In genomic region chr7:98157636-98158332, GRCm38 (mm10) we compare ENCODE assay signal across 13 mouse cellular contexts. TPM values are rescaled to one million over a fixed set of nuclear protein-coding genes. Genes with fewer than 3 reads are reported as not detected.
A peak's percentile ranks its signal among the peaks of the same experiment; 100 is the strongest.
DNase-seq lines count a peak whose midpoint lies in the region; ATAC-seq and TF ChIP-seq lines count a peak whose summit lies in the region.
"Had no signal": no experiment of that assay in that cellular context is flagged by ENCODE, and none has a peak within 500 bp of the region (broad histone marks: within the 10 kb centered on the region; RNA-seq: fewer than 3 reads in every experiment).

No protein-coding gene starts in this region.

- no peak for TF ChIP-seq CTCF in hindbrain, postnatal 0 days (IDR thresholded peaks at IDR 0.05; ENCODE audit: low read depth)
- no peak for TF ChIP-seq CTCF in stomach, postnatal 0 days (IDR thresholded peaks at IDR 0.05; ENCODE audit: low read depth)

- H3K4me1 ChIP-seq in hindbrain, embryonic 13.5 days (replicated peaks): peaks cover 55% of the 10 kb centered on the region
- H3K4me1 ChIP-seq in hindbrain, postnatal 0 days (ENCODE audit: insufficient read depth, low read length): peaks cover 13% of the 10 kb centered on the region
- H3K4me1 ChIP-seq in midbrain, embryonic 16.5 days (ENCODE audit: control insufficient read depth, insufficient read depth, low read length): peaks cover 9% of the 10 kb centered on the region; the same call in 1 of the 2 replicates
- H3K4me1 ChIP-seq in midbrain, embryonic 13.5 days (replicated peaks): peaks cover 19% of the 10 kb centered on the region
- H3K4me1 ChIP-seq in intestine, embryonic 16.5 days (ENCODE audit: control insufficient read depth, insufficient read depth, low read length): peaks cover 59% of the 10 kb centered on the region
- H3K4me1 ChIP-seq in stomach, postnatal 0 days (replicated peaks; ENCODE audit: control insufficient read depth, insufficient read depth): peaks cover 12% of the 10 kb centered on the region
- 0 out of 2 replicates have a peak, but pooled peaks cover 2% of the 10 kb centered on the region for H3K4me1 ChIP-seq in forebrain, embryonic 14.5 days (ENCODE audit: control insufficient read depth, insufficient read depth, low read length)

- no peak overlapping the region for H3K9ac ChIP-seq in hindbrain, embryonic 13.5 days
- no peak overlapping the region for H3K9ac ChIP-seq in hindbrain, postnatal 0 days (replicated peaks; ENCODE audit: low read length)
- H3K9ac ChIP-seq in midbrain, embryonic 16.5 days (ENCODE audit: low read depth, low read length): no peak overlapping the region
- H3K9ac ChIP-seq in midbrain, embryonic 13.5 days (replicated peaks): no peak overlapping the region
- H3K9ac ChIP-seq in intestine, embryonic 16.5 days (ENCODE audit: low read depth, low read length): no peak overlapping the region
- H3K9ac ChIP-seq in stomach, postnatal 0 days (ENCODE audit: low read length): no peak overlapping the region
- no peak overlapping the region for H3K9ac ChIP-seq in forebrain, embryonic 14.5 days (ENCODE audit: low read length)
- H3K9ac ChIP-seq: forebrain, embryonic 12.5 days had no signal

- peaks cover 6% of the 10 kb centered on the region; the same call in 1 of the 2 replicates for H3K36me3 ChIP-seq in hindbrain, embryonic 13.5 days
- H3K36me3 ChIP-seq in hindbrain, postnatal 0 days (ENCODE audit: insufficient read depth, low read length): no peaks in the 10 kb centered on the region
- no peaks in the 10 kb centered on the region; the same call in 1 of the 2 replicates for H3K36me3 ChIP-seq in midbrain, embryonic 16.5 days (ENCODE audit: control insufficient read depth, insufficient read depth, low read length)
- H3K36me3 ChIP-seq in midbrain, embryonic 13.5 days: peaks cover 7% of the 10 kb centered on the region; the same call in 1 of the 2 replicates
- no peaks in the 10 kb centered on the region for H3K36me3 ChIP-seq in intestine, embryonic 16.5 days (ENCODE audit: control insufficient read depth, insufficient read depth, low read length)
- H3K36me3 ChIP-seq in stomach, postnatal 0 days (ENCODE audit: control insufficient read depth, insufficient read depth, low read length): no peaks in the 10 kb centered on the region
- H3K36me3 ChIP-seq in forebrain, embryonic 14.5 days (ENCODE audit: control insufficient read depth, insufficient read depth, low read length): no peaks in the 10 kb centered on the region
- H3K36me3 ChIP-seq: forebrain, embryonic 12.5 days had no signal

- ATAC-seq in hindbrain, embryonic 13.5 days (ENCODE audit: low FRiP score): no peak
- no peak for ATAC-seq in hindbrain, postnatal 0 days
- no peak for ATAC-seq in midbrain, embryonic 16.5 days
- ATAC-seq in midbrain, embryonic 13.5 days: no peak
- ATAC-seq in intestine, embryonic 16.5 days: no peak
- no peak for ATAC-seq in stomach, postnatal 0 days (ENCODE audit: low FRiP score, low TSS enrichment)
- ATAC-seq in forebrain, embryonic 14.5 days: no peak

- no peak overlapping the region for H3K4me3 ChIP-seq in hindbrain, embryonic 13.5 days
- H3K4me3 ChIP-seq in hindbrain, postnatal 0 days (ENCODE audit: low read length): no peak overlapping the region
- no peak overlapping the region for H3K4me3 ChIP-seq in midbrain, embryonic 16.5 days (ENCODE audit: low read depth, low read length)
- H3K4me3 ChIP-seq in midbrain, embryonic 13.5 days (replicated peaks): no peak overlapping the region
- H3K4me3 ChIP-seq in intestine, embryonic 16.5 days (ENCODE audit: low read length): no peak overlapping the region
- H3K4me3 ChIP-seq in stomach, postnatal 0 days (ENCODE audit: low read depth, low read length): no peak overlapping the region
- no peak overlapping the region for H3K4me3 ChIP-seq in forebrain, embryonic 14.5 days (ENCODE audit: low read depth, low read length)
- H3K4me3 ChIP-seq: forebrain, embryonic 12.5 days had no signal

- TF ChIP-seq EP300 in stomach, postnatal 0 days (optimal IDR thresholded peaks at IDR 0.05): no peak

- H3K4me2 ChIP-seq in hindbrain, embryonic 13.5 days: no peak overlapping the region
- no peak overlapping the region for H3K4me2 ChIP-seq in hindbrain, postnatal 0 days (ENCODE audit: low read depth, low read length)
- no peak overlapping the region for H3K4me2 ChIP-seq in midbrain, embryonic 16.5 days (ENCODE audit: low read length)
- H3K4me2 ChIP-seq in midbrain, embryonic 13.5 days (replicated peaks): no peak overlapping the region
- no peak overlapping the region for H3K4me2 ChIP-seq in intestine, embryonic 16.5 days (ENCODE audit: low read depth, low read length)
- H3K4me2 ChIP-seq in stomach, postnatal 0 days (replicated peaks; ENCODE audit: low read depth): no peak overlapping the region; the same call in 1 of the 2 replicates
- H3K4me2 ChIP-seq in forebrain, embryonic 14.5 days (ENCODE audit: low read length): no peak overlapping the region
- H3K4me2 ChIP-seq: forebrain, embryonic 12.5 days had no signal

- no peaks in the 10 kb centered on the region for H3K9me3 ChIP-seq in hindbrain, embryonic 13.5 days
- H3K9me3 ChIP-seq in hindbrain, postnatal 0 days (ENCODE audit: low read length): no peaks in the 10 kb centered on the region
- H3K9me3 ChIP-seq in midbrain, embryonic 16.5 days (replicated peaks; ENCODE audit: control insufficient read depth, low read length, poor library complexity, severe bottlenecking): no peaks in the 10 kb centered on the region
- no peaks in the 10 kb centered on the region for H3K9me3 ChIP-seq in midbrain, embryonic 13.5 days
- H3K9me3 ChIP-seq in intestine, embryonic 16.5 days (ENCODE audit: control insufficient read depth, low read length): no peaks in the 10 kb centered on the region
- H3K9me3 ChIP-seq in stomach, postnatal 0 days (ENCODE audit: control insufficient read depth, low read length): no peaks in the 10 kb centered on the region
- no peaks in the 10 kb centered on the region for H3K9me3 ChIP-seq in forebrain, embryonic 14.5 days (replicated peaks; ENCODE audit: control insufficient read depth, low read length)
- H3K9me3 ChIP-seq: forebrain, embryonic 12.5 days had no signal

- no peak for DNase-seq in hindbrain, postnatal 0 days (ENCODE audit: low spot score)
- peak; percentile 32 for DNase-seq in stomach, postnatal 0 days (ENCODE audit: low spot score)
- DNase-seq in thymus, postnatal 4 days: no peak
- DNase-seq in forebrain, embryonic 14.5 days (ENCODE audit: low spot score): no peak
- DNase-seq: heart, postnatal 14 days; spleen, adult 18-20 months had no signal

- 0 out of 2 replicates have a peak, but pooled peaks cover 5% of the 10 kb centered on the region for H3K27me3 ChIP-seq in hindbrain, embryonic 13.5 days
- H3K27me3 ChIP-seq in hindbrain, postnatal 0 days (ENCODE audit: insufficient read depth, low read length): no peaks in the 10 kb centered on the region
- H3K27me3 ChIP-seq in midbrain, embryonic 16.5 days (ENCODE audit: control insufficient read depth, insufficient read depth, low read depth, low read length): no peaks in the 10 kb centered on the region
- H3K27me3 ChIP-seq in midbrain, embryonic 13.5 days: 0 out of 2 replicates have a peak, but pooled peaks cover 3% of the 10 kb centered on the region
- no peaks in the 10 kb centered on the region for H3K27me3 ChIP-seq in intestine, embryonic 16.5 days (replicated peaks; ENCODE audit: control insufficient read depth, insufficient read depth, low read length)
- no peaks in the 10 kb centered on the region for H3K27me3 ChIP-seq in stomach, postnatal 0 days (ENCODE audit: control insufficient read depth, insufficient read depth, low read length)
- H3K27me3 ChIP-seq in forebrain, embryonic 14.5 days (replicated peaks; ENCODE audit: control insufficient read depth, insufficient read depth, low read length): no peaks in the 10 kb centered on the region

- H3K27ac ChIP-seq in hindbrain, embryonic 13.5 days: peak overlapping the region; percentile 60
- no peak overlapping the region for H3K27ac ChIP-seq in hindbrain, postnatal 0 days
- H3K27ac ChIP-seq in midbrain, embryonic 16.5 days (ENCODE audit: low read length): peak overlapping the region; percentile 50; the same call in 1 of the 2 replicates
- H3K27ac ChIP-seq in midbrain, embryonic 13.5 days: no peak overlapping the region
- peak overlapping the region; percentile 21; the same call in 1 of the 2 replicates for H3K27ac ChIP-seq in intestine, embryonic 16.5 days (ENCODE audit: low read length)
- peak overlapping the region; percentile 82 for H3K27ac ChIP-seq in stomach, postnatal 0 days (replicated peaks)
- H3K27ac ChIP-seq in forebrain, embryonic 14.5 days (ENCODE audit: low read depth, low read length): no peak overlapping the region
- H3K27ac ChIP-seq: forebrain, embryonic 12.5 days had no signal

- 45% methylated on average over 5 of the region's 5 CpGs for WGBS in hindbrain, embryonic 13.5 days
- WGBS in hindbrain, postnatal 0 days: 38% methylated on average over 5 of the region's 5 CpGs
- 54% methylated on average over 5 of the region's 5 CpGs for WGBS in midbrain, embryonic 16.5 days
- WGBS in midbrain, embryonic 13.5 days: 57% methylated on average over 5 of the region's 5 CpGs
- WGBS in intestine, embryonic 16.5 days: 43% methylated on average over 5 of the region's 5 CpGs
- 48% methylated on average over 5 of the region's 5 CpGs for WGBS in stomach, postnatal 0 days
- WGBS in forebrain, embryonic 14.5 days: 56% methylated on average over 5 of the region's 5 CpGs

RNA-seq across cellular contexts. Expression of gene Omp, which starts 12.5 kb away (rescaled TPM):
- 0.30 and 0.49 TPM in 2 replicates for polyA plus RNA-seq in hindbrain, embryonic 13.5 days (2015; fragmentation: Nextera tagmentation; extraction: Ambion mirVana)
- 0.07 and 0.47 TPM in 2 replicates for total RNA-seq in hindbrain, postnatal 0 days (2014; rRNA removed)
- 0.48 and 0.49 TPM in 2 replicates for polyA plus RNA-seq in hindbrain, postnatal 0 days (2015; fragmentation: Nextera tagmentation; extraction: Ambion mirVana)
- polyA plus RNA-seq in midbrain, embryonic 16.5 days (2015; fragmentation: Nextera tagmentation; extraction: Ambion mirVana): 0.35 TPM in 2 replicates
- 0.21 and 0.28 TPM in 2 replicates for polyA plus RNA-seq in midbrain, embryonic 13.5 days (2015; fragmentation: Nextera tagmentation; extraction: Ambion mirVana)
- 0.37 TPM in 2 replicates for polyA plus RNA-seq in intestine, embryonic 16.5 days (2015; fragmentation: Nextera tagmentation; extraction: Ambion mirVana)
- polyA plus RNA-seq in stomach, postnatal 0 days (2015; fragmentation: Nextera tagmentation; extraction: Ambion mirVana): 0.57 and 0.65 TPM in 2 replicates
- polyA plus RNA-seq in forebrain, embryonic 14.5 days (2014; fragmentation: Nextera tagmentation; extraction: Ambion mirVana): 0.30 and 0.32 TPM in 2 replicates

RNA-seq across cellular contexts. Expression of gene Capn5, which starts 20.3 kb away (rescaled TPM):
- polyA plus RNA-seq in hindbrain, embryonic 13.5 days (2015; fragmentation: Nextera tagmentation; extraction: Ambion mirVana): 15.3 and 16.3 TPM in 2 replicates
- 48.5 and 59.0 TPM in 2 replicates for total RNA-seq in hindbrain, postnatal 0 days (2014; rRNA removed)
- polyA plus RNA-seq in hindbrain, postnatal 0 days (2015; fragmentation: Nextera tagmentation; extraction: Ambion mirVana): 20.2 and 23.0 TPM in 2 replicates
- 23.5 and 24.0 TPM in 2 replicates for polyA plus RNA-seq in midbrain, embryonic 16.5 days (2015; fragmentation: Nextera tagmentation; extraction: Ambion mirVana)
- polyA plus RNA-seq in midbrain, embryonic 13.5 days (2015; fragmentation: Nextera tagmentation; extraction: Ambion mirVana): 10.1 and 10.8 TPM in 2 replicates
- 10.2 and 10.9 TPM in 2 replicates for polyA plus RNA-seq in intestine, embryonic 16.5 days (2015; fragmentation: Nextera tagmentation; extraction: Ambion mirVana)
- 13.2 and 16.6 TPM in 2 replicates for polyA plus RNA-seq in stomach, postnatal 0 days (2015; fragmentation: Nextera tagmentation; extraction: Ambion mirVana)
- 6.1 and 8.2 TPM in 2 replicates for polyA plus RNA-seq in forebrain, embryonic 14.5 days (2014; fragmentation: Nextera tagmentation; extraction: Ambion mirVana)

RNA-seq across cellular contexts. Expression of gene Myo7a, which starts 38.5 kb away (rescaled TPM):
- 17.3 and 18.4 TPM in 2 replicates for polyA plus RNA-seq in hindbrain, embryonic 13.5 days (2015; fragmentation: Nextera tagmentation; extraction: Ambion mirVana)
- 42.1 and 50.8 TPM in 2 replicates for total RNA-seq in hindbrain, postnatal 0 days (2014; rRNA removed)
- 10.7 and 11.9 TPM in 2 replicates for polyA plus RNA-seq in hindbrain, postnatal 0 days (2015; fragmentation: Nextera tagmentation; extraction: Ambion mirVana)
- polyA plus RNA-seq in midbrain, embryonic 16.5 days (2015; fragmentation: Nextera tagmentation; extraction: Ambion mirVana): 22.5 and 22.8 TPM in 2 replicates
- 17.8 and 19.0 TPM in 2 replicates for polyA plus RNA-seq in midbrain, embryonic 13.5 days (2015; fragmentation: Nextera tagmentation; extraction: Ambion mirVana)
- polyA plus RNA-seq in intestine, embryonic 16.5 days (2015; fragmentation: Nextera tagmentation; extraction: Ambion mirVana): 24.0 and 35.6 TPM in 2 replicates
- polyA plus RNA-seq in stomach, postnatal 0 days (2015; fragmentation: Nextera tagmentation; extraction: Ambion mirVana): 2.1 and 2.4 TPM in 2 replicates
- polyA plus RNA-seq in forebrain, embryonic 14.5 days (2014; fragmentation: Nextera tagmentation; extraction: Ambion mirVana): 7.7 and 10.7 TPM in 2 replicates

RNA-seq across cellular contexts. Expression of gene B3gnt6, which starts 41.5 kb away (rescaled TPM):
- 0.27 TPM in 1 of 2 replicates, not detected in the other for polyA plus RNA-seq in hindbrain, embryonic 13.5 days (2015; fragmentation: Nextera tagmentation; extraction: Ambion mirVana)
- total RNA-seq in hindbrain, postnatal 0 days (2014; rRNA removed): 1.2 and 1.5 TPM in 2 replicates
- polyA plus RNA-seq in hindbrain, postnatal 0 days (2015; fragmentation: Nextera tagmentation; extraction: Ambion mirVana): 0.76 and 1.2 TPM in 2 replicates
- 0.45 and 0.57 TPM in 2 replicates for polyA plus RNA-seq in midbrain, embryonic 16.5 days (2015; fragmentation: Nextera tagmentation; extraction: Ambion mirVana)
- 0.07 and 0.10 TPM in 2 replicates for polyA plus RNA-seq in midbrain, embryonic 13.5 days (2015; fragmentation: Nextera tagmentation; extraction: Ambion mirVana)
- 0.15 TPM in 1 of 2 replicates, not detected in the other for polyA plus RNA-seq in intestine, embryonic 16.5 days (2015; fragmentation: Nextera tagmentation; extraction: Ambion mirVana)
- 0.23 and 0.25 TPM in 2 replicates for polyA plus RNA-seq in stomach, postnatal 0 days (2015; fragmentation: Nextera tagmentation; extraction: Ambion mirVana)
- polyA plus RNA-seq in forebrain, embryonic 14.5 days (2014; fragmentation: Nextera tagmentation; extraction: Ambion mirVana): 0.19 and 0.32 TPM in 2 replicates
- total RNA-seq: CH12.LX; gastrocnemius, postnatal 14 days; heart, postnatal 14 days had no signal

Comparison
In these comparisons a context has a peak if more than half of its experiments do, and no peak if none do; other contexts are left out.
1. H3K27ac ChIP-seq: peak in hindbrain, embryonic 13.5 days (single experiment), midbrain, embryonic 16.5 days (single experiment), intestine, embryonic 16.5 days (single experiment) and stomach, postnatal 0 days (single experiment); none in hindbrain, postnatal 0 days (single experiment), midbrain, embryonic 13.5 days (single experiment) and forebrain, embryonic 14.5 days (single experiment).